Mouse (Mus musculus): ENCODE results near the gene Rasl10b.

GRCm38 (mm10) chr11:83421305-83421704 is 12.4 kb downstream of the Rasl10b start:
- no peak for TF ChIP-seq EP300 (IDR thresholded peaks at IDR 0.05; ENCODE audit: low read depth)
- no peak for TF ChIP-seq CTCF (IDR thresholded peaks at IDR 0.05; ENCODE audit: low read depth)
